Mouse (Mus musculus): ENCODE measurements around the gene Smox. TPM values are rescaled to one million over a fixed set of nuclear protein-coding genes. Genes with fewer than 3 reads are reported as not detected.

Smox gene
- polyA plus RNA-seq, 1 experiment = 35.6 TPM

- WGBS = 16% methylated on average over 19 of the region's 19 CpGs
- no peak for DNase-seq (ENCODE audit: low read depth, low spot score)
Measured at GRCm38 (mm10) chr2:131546745-131547408, 55.6 kb downstream of the Smox start.

- WGBS = 63% methylated on average over 2 of the region's 2 CpGs
- DNase-seq (ENCODE audit: low read depth, low spot score) = no peak
Measured at GRCm38 (mm10) chr2:131548330-131548729, 57.0 kb downstream of the Smox start.

- WGBS = 84% methylated on average over 5 of the region's 5 CpGs
- DNase-seq (ENCODE audit: low read depth, low spot score) = no peak
Measured at GRCm38 (mm10) chr2:131549090-131549489, 57.8 kb downstream of the Smox start.

GRCm38 (mm10) chr2:131550474-131550873, 59.2 kb downstream of the Smox start:
- DNase-seq (ENCODE audit: low read depth, low spot score) = no peak
- WGBS = 60% methylated on average over 2 of the region's 2 CpGs

GRCm38 (mm10) chr2:131550906-131551305, 59.6 kb downstream of the Smox start:
- no peak for DNase-seq (ENCODE audit: low read depth, low spot score)
- 54% methylated on average over 2 of the region's 2 CpGs for WGBS

- DNase-seq (ENCODE audit: low read depth, low spot score) = no peak
- WGBS = 49% methylated on average over 7 of the region's 7 CpGs
Measured at GRCm38 (mm10) chr2:131551701-131552620, 60.7 kb downstream of the Smox start.

GRCm38 (mm10) chr2:131552736-131553400, 61.6 kb downstream of the Smox start:
- DNase-seq (ENCODE audit: low read depth, low spot score) = no peak
- WGBS = 18% methylated on average over 9 of the region's 9 CpGs

GRCm38 (mm10) chr2:131557896-131558295, 66.6 kb downstream of the Smox start:
- no peak for DNase-seq (ENCODE audit: low read depth, low spot score)
- 71% methylated on average over 2 of the region's 2 CpGs for WGBS

- no peak for DNase-seq (ENCODE audit: low read depth, low spot score)
- WGBS = 62% methylated on average over 2 of the region's 2 CpGs
Measured at GRCm38 (mm10) chr2:131560205-131560919, 69.1 kb downstream of the Smox start.

- DNase-seq (ENCODE audit: low read depth, low spot score) = no peak
Measured at GRCm38 (mm10) chr2:131561344-131561870, 70.1 kb downstream of the Smox start.

GRCm38 (mm10) chr2:131561891-131562585, 70.7 kb downstream of the Smox start, which contains the start of gene Adra1d:
Gene Adra1d (minus strand): TSS chr2:131562283.
- no peak for DNase-seq (ENCODE audit: low read depth, low spot score)
- 2% methylated on average over 75 of the region's 82 CpGs for WGBS

More at GRCm38 (mm10) chr2:131561344-131561870, 70.1 kb downstream of the Smox start:
- 7% methylated on average over 33 of the region's 33 CpGs for WGBS

- 1% methylated on average over 30 of the region's 30 CpGs for WGBS
- no peak for DNase-seq (ENCODE audit: low read depth, low spot score)
Measured at GRCm38 (mm10) chr2:131562586-131563122, 71.4 kb downstream of the Smox start.

Other genes starting within 250 kb of the Smox start
- 16.7 and 17.4 TPM in 2 replicates for gene Pank2, start 229.0 kb upstream of the Smox start, polyA plus RNA-seq (2012; rRNA removed)
- 2.9 and 5.8 TPM in 2 replicates for gene Rnf24, start 138.6 kb upstream of the Smox start, polyA plus RNA-seq (2012; rRNA removed)
- gene Adra1d, start 70.8 kb downstream of the Smox start, polyA plus RNA-seq (2012; rRNA removed) = 0.11 and 0.24 TPM in 2 replicates